Mouse (Mus musculus) embryo, embryonic 10 days (tissue): Measurements from ENCODE around the gene Chchd1.
"Not testable (repeated sequence)": the region's sequence is repeated elsewhere in the genome, so short reads cannot be mapped to it uniquely, and the experiment has no call there.

Source experiments
- DNase-seq: peaks from one replicate; pipeline ENCODE4 v3.0.0-alpha.2; 2015; ENCODE audit warnings: low spot score

Gene Chchd1

DNA sequence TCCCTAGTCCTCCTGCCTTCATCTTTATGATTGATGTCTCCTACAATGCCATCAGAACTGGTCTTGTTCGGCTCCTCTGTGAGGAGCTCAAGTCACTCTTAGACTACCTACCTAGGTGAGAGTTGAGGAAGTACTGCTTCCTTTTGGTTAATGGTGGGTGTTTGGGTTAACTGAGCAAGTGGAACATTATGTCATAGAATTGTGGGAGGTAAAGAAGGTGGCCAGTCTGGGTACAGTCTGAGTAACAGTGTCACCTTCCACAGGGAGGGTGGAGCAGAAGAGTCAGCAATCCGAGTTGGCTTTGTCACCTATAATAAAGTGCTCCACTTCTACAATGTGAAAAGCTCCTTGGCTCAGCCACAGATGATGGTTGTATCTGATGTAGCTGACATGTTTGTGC, 13.8 kb upstream of the Chchd1 start:
- no peak for DNase-seq

- DNase-seq: no peak
These were observed 11.0 kb upstream of the Chchd1 start for GRCm38 (mm10) chr14:20691772-20692171.

- DNase-seq: no peak
These were observed 9.2 kb upstream of the Chchd1 start for GRCm38 (mm10) chr14:20693589-20694101.

GRCm38 (mm10) chr14:20694185-20694883, 8.5 kb upstream of the Chchd1 start:
- DNase-seq: no peak

DNA sequence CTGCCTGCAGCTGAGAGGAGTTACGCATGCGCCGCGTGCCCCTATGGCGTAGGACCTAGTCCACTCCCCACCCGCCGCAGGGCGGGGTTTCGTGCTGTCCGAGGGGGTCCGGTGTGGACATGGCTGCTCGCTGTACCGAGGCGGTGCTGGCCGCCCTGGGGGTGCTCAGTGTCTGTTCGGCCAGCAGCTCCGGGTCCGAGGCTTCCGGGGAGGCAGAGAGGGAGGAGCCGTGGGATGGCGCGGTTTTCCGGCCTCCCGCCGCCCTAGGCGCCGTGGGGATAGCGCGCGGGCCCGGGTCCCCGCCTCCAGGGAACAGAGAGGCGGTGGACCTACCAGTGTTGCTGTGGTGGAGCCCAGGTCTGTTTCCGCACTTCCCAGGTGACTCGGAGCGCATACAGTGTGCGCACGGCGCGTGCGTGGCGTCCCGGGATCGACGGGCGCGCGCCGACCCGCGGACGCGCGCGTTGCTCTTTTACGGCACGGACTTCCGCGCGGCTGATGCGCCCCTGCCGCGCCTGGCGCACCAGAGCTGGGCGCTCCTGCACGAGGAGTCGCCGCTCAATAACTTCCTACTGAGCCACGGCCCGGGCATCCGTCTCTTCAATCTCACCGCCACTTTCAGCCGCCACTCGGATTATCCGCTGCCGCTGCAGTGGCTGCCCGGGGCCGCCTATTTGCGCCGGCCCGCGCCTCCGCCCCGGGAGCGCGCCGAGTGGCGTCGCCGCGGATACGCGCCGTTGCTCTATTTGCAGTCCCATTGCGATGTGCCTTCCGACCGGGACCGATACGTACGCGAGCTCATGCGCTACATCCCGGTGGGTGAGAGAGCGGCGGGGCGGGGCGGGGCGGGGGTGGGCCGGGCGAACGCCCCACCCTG, 7.7 kb upstream of the Chchd1 start, which contains the start of gene Fut11:
Gene Fut11 (plus strand): TSS at position 85 of the 877 bp plus-strand sequence.
- peak; percentile 94 for DNase-seq

GRCm38 (mm10) chr14:20695761-20696520, 6.9 kb upstream of the Chchd1 start:
- no peak for DNase-seq

GRCm38 (mm10) chr14:20696986-20697385, 5.8 kb upstream of the Chchd1 start:
- peak; percentile 62 for DNase-seq

GRCm38 (mm10) chr14:20698515-20698914, 4.3 kb upstream of the Chchd1 start:
- DNase-seq: no peak

GRCm38 (mm10) chr14:20700362-20700761, 2.4 kb upstream of the Chchd1 start:
- DNase-seq: no peak

DNA sequence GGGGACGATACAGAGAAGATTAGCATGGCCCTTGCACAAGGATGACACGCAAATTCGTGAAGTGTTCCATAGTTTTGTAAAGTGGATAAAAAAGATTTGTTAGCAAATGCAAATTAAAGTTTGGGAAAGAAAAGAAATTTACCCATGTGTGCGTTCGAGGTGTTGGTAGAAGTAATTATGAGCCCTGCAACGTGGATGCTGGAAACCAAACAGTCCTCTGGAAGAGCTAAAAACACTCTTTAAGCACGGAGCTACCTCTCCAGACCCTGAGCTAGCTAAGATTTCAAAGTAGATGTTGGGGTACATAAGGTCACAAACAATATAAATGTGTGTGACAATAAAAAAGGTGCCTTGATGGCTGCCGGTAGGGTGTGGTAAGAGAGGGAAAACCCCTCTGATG, 1.3 kb upstream of the Chchd1 start:
- no peak for DNase-seq

DNA sequence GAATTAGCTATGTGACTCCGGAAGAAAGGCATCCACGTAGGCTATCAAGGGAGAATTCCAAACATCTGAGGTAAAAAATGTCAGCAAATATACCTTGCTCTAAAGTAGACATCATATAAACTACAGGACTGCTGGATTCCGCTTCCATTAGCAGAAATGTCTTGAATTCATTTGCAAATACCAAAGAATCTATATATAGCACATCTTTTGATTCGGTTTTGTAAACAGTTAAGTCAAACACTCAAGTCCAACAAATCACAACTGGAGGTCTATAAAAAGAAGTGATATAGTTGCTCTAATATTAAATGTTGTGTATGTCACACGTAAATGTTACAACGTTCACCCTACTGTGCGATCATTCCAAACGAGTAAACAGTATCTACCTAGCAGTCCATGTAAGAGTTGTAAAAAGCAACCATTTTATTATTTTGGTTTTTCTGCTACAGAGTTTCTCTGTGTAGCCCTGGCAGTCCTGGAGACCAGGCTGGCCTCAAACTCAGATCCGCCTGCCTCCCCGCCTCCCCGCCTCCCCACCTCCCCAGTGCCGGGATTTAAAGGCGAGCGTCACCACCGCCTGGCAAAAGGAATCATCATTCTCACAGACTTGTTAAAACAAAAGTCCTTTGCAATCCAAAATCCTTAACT, 588 bp upstream of the Chchd1 start:
- DNase-seq: no peak

- not testable (repeated sequence) for DNase-seq
These were observed 655 bp downstream of the Chchd1 start for GRCm38 (mm10) chr14:20703461-20703860.

- DNase-seq: peak; percentile 95
These were observed 4.7 kb downstream of the Chchd1 start, which contains the start of gene Zswim8 for GRCm38 (mm10) chr14:20707201-20708190. Zswim8 (plus strand) TSS chr14:20707552.

DNA sequence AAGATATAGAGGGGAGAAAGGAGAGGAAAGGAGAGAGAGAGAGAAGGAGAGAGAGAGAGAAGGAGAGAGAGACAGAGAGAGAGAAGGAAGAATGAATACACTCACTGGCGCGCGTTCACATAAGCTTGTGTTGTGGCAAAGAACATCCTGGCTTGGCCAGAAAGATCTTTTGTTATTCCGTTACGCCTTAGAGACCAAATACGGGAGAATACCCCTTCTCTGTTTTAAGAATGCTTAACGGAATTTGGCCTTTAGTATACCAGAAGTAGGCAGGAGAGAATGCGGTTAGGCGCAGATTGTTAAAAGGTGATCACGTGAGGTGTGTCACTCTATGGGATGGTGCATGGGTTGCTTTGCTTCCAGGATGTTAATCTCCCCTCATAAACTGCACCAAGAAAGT, 5.4 kb downstream of the Chchd1 start:
- no peak for DNase-seq

- DNase-seq: no peak
These were observed 11.0 kb downstream of the Chchd1 start for GRCm38 (mm10) chr14:20713832-20714231.

GRCm38 (mm10) chr14:20718443-20718842, 15.6 kb downstream of the Chchd1 start:
- DNase-seq: no peak

GRCm38 (mm10) chr14:20719767-20720166, 17.0 kb downstream of the Chchd1 start:
- DNase-seq: no peak

- DNase-seq: no peak
These were observed 18.6 kb downstream of the Chchd1 start for GRCm38 (mm10) chr14:20721371-20721770.

DNA sequence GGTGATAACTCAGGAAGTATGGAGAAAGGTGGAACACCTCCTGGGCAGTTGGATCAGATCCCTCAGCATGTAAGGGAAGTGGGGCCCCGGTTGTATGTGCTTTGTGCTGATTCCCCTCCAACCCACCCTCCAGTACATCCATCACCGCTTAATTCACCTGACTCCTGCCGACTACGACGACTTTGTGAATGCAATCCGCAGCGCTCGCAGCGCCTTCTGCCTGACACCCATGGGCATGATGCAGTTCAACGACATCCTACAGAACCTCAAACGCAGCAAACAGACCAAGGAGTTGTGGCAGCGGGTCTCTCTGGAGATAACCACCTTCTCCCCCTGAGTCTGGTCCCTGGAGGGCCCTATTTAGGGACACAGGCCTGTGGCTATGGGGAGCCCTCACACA, 20.2 kb downstream of the Chchd1 start:
- no peak for DNase-seq

DNA sequence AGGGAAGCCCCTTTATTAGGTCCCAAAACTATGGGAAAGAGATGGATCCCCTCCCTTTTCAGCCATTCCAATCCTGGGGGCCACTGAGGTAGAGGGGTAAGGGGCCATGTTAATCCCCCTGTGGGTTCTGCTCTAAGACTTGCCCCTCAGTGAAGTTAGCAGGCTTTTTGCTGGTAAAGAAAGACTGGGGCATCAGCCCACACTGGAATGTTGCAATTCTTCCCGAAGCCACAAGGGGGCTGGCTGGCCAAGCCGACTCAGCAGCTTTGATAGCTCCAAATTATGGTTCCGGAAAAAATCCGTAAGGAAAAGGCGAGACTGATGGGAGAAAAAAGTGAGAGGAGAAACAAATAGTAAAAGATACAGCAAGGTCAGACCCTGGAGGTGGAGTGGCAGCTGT, 21.2 kb downstream of the Chchd1 start:
- DNase-seq: peak; percentile 71
